Mouse (Mus musculus) frontal cortex, postnatal 36 days (tissue): ENCODE measurements around the gene Cry2.

Source experiments
- DNase-seq, 2 experiments: peaks; one replicate each; pipeline ENCODE4 v3.0.0; 2022; ENCODE audit warnings: low spot score in 2 of 2

Gene Cry2

DNA sequence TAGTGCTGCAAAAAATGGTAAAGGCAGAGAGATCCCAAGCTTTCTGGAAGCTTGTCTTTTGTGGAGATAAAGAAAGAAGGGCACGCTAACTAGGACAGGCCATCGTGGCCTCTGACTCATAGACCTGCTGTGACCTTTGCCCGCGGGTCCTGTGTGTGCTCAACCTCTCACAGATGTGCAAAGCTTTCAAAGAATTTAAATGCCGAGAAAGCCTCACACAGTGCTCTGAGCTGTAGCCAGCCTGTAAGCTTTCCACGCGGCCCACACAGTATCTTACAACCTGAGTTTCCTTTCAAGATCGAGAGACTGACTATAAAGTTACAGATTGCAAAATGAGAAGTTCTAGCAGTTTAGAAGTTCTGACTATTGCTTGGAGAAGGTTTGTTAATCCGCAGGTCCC is 12.0 kb upstream of the Cry2 start:
- no peak for DNase-seq

DNA sequence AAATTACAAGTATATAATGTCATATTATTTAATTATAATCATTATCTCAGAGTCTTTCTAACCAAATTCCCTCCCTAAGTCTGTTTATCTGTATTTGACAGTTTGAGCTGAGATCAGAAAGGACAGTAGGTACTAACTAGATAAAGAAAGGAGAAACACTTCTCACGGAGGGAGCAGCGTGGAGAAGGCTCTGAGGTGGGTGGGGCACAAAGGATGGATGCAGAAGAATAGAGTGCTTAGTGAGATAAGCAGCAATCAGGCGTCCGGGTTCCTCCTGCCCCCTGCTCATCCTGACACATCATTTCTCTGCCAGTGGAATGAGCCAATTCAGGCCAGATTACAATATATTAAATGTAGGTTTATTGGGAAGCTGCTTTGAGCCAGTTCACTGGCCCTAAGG is 10.5 kb upstream of the Cry2 start:
- no peak for DNase-seq

DNA sequence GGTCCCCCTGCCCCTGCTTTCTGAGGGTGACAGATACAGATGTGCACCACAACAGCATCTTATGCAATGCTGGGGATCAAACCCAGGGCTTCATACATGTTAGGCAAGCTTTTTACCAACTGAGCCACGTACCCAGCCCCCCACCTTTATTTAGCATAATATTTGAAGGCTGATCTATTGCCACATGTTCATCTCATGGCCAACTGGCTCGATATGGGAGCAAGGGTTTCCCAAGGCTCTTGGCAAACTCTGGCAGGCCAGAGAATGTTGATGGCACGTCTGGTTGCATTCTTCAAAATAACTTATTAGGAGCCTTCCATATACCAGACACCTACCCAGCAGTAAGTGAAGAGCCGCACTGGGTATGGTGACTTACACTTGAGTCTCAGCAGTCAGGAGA is 9.5 kb upstream of the Cry2 start:
- DNase-seq = no peak

DNA sequence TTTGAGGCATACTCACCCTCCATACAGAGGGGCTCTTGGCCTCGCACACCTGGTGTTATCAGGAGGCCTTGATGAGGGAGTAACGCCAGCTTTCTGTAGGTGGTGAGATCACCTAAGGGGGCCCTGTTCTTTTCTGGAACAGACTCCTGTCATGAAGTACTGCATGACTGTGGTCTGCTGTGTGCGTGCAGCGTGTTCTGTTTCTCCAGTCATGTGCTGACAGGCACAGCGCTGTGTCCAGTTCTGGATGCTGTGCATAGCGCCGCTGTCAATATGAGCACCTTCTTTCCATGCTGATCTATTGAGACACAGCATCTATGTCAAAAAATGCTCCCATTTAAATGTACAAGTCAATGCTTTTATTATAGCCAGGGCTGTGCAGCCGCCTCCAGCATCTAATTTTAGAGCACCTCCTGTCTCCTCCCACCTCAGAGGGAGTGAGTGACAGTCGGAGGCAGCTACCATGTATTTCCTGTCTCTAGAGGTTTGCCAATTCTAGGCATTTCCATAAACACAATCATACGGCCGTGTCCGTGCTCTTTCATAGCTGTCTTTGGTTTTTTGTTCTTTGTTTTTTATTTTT is 8.7 kb upstream of the Cry2 start:
- peak in 1 of 2 experiments; percentile 85 for DNase-seq

DNA sequence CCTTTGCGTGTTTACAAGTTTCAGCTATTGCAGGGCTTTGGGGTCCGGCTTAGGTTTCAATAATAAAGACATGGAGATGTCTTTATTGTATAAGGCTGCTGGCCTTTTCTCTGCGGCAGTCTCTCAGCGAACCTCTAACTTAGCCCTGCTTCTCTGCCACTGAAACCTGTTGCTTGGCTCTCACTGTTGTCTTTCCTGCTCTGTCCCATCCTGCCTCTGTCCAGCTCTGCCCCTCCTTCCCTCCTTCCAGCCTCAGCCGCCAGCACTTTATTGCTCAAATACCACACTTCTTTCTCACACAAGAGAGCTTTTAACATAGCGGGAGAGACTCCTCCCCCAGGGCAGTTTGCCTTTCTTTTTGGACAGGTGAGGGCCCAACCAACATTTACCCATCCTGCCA is 6.6 kb upstream of the Cry2 start:
- no peak for DNase-seq

DNA sequence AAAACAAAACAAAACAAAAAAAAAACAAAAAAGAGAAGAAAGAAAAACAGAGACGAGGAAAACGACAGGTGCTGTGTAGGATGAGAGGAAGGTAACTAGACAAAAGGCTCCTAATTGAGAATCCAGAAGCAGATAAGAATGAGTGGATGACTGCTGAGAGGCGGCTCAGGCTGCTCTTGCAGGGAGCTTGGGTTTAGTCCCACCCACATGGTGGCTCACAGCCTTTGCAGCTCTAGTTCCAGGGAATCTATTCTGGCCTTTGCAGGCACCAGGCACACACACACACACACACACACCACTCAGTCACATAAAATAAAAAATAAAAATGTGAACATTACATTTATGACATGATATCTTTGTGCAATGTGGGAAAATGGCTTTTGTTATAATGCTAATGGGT is 4.7 kb upstream of the Cry2 start:
- DNase-seq = no peak

DNA sequence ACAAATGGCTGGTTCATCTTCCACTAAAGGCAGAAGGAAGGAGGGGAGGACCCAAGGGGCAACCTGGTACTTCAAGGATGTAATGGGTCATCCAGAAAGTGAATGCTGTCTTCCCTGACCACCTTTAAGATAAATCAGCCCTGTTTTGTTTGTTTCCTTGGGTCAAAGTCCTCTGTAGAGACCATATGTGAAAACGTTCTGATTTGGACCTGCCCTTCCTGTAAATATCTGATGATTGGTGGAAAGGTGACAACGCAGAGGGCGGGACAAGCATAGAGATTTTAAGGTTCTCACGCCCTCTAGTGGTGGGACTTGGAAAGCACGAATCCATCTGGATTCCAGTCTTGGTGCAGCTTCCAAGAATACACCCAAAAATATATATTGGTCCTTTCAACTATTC is 4.0 kb upstream of the Cry2 start:
- peak; percentile 79 to 92 for DNase-seq

DNA sequence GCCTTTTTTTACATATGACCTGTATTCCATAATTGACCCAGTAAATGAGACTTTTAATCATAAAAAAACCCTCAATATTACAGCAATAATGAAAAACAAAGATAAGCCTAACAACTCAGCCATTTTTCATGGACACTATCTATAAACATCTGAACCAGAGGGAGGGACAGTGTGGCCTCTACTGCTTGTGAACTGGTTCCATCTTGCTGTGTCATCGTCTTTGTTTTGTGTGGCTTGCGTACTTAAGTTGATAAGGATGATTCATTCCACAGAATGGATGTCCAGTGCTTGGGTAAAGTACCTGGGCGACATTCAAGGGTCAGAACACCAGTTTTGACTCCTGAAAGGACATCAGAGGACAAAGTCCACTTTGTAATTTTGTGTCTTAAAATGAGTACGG is 3.5 kb upstream of the Cry2 start:
- DNase-seq = no peak

DNA sequence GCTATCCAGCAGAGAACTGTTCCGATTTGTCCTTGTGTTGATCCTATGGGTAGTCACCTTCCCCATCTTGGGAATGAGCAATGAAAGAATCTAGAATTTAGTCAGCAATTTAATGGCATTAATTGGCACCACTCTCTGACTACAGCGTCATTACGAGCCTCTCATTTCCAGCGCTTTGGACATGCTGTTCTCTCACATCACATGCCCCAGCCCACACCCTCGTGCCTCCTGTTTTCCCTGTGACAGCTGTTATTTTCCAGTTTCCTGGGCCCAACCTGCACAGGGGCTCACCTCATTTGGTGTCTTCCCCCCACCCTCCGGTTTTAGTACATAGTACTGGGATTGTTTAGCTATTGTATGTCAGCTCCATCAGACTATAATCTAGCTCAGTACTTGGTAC is 1.2 kb upstream of the Cry2 start:
- no peak for DNase-seq

DNA sequence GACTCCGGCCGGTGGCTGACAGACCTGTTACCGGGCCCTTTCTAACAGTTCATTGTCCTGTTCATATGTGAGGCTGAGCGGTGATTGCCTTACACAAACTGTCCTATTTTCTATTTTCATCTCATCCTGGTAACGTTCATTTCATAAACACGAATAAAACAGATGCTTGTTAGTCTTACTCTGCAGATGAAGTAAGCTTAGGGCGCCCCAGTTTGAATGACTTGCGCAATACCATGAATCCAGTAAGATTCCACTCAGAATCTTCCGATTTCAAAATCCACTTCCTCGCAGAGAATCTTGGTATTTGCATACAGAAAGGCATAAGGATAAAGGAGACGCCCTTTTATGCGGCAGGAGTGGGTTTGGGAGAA is 517 bp upstream of the Cry2 start:
- DNase-seq = no peak

DNA sequence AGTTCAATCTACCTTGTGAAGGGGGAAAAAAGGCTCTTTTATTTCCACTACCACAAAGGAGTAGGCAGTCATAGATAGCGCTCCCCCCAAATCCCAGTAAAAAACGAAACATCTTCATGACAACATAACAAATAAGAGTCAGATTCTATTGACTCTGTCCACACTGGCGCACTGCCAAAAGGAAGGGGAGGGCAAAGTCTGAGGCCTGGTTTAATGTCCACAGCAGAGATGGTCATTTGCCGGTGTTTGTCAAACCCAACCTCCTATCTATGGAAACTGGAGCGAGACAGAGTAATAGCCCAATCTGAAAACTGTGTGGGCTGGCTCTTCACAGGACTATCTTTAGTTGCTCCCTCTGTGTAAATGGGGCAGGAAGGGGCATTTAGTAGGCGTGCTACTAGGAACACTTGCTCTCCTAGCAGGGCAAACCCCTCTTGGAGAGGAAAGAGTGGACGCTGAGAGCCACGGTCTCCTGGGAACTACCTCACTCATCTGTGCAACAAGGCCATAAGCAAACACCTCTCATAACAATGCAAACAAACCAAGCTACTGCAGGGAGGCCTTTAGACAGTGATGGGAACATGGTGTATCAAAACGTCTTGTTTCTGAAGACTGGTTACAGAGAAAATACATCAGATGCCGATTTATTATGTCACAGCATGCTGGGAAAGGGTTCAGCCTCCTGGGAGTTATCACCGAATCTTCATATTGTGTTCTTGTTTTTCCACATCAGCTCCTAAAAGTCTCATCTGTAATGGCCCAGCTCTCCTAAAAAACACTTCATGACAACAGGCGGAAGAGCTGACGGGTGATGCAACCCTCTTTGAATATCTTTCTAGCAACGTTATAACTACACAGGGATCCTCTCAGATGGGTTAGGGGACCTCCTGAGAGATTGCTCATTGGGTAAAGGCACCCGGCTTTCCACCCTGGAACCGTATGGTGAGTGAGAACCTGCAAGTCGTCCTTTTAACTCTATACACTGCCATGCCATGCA is 1.2 kb downstream of the Cry2 start:
- DNase-seq = no peak

DNA sequence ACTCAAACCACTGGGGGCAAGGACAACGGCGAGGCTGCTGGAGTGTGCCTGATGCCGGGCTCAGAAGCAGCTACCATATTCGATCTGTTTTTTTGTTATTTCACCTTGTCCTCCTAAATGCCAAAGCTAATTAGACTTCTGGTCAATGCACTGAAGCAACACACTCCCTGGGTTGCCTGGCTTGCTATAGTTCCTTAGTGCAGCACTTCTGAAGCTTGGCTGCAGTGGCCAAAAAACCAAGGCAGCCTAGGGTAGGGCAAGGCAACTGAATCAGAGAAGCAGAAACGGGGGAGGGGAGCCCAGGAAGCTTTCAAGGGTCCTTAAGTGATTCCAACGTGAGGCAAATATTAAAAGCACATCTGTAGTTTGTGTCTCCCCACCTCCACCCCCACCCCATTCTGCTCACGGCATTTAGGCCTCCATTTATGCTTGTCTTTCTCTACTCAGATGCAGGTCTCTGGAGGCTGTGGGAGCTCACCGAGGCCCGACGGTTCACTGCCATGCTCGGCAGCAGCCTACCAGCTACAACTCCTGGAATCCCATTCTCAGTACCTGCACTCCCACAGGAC is 2.1 kb downstream of the Cry2 start:
- DNase-seq = no peak

DNA sequence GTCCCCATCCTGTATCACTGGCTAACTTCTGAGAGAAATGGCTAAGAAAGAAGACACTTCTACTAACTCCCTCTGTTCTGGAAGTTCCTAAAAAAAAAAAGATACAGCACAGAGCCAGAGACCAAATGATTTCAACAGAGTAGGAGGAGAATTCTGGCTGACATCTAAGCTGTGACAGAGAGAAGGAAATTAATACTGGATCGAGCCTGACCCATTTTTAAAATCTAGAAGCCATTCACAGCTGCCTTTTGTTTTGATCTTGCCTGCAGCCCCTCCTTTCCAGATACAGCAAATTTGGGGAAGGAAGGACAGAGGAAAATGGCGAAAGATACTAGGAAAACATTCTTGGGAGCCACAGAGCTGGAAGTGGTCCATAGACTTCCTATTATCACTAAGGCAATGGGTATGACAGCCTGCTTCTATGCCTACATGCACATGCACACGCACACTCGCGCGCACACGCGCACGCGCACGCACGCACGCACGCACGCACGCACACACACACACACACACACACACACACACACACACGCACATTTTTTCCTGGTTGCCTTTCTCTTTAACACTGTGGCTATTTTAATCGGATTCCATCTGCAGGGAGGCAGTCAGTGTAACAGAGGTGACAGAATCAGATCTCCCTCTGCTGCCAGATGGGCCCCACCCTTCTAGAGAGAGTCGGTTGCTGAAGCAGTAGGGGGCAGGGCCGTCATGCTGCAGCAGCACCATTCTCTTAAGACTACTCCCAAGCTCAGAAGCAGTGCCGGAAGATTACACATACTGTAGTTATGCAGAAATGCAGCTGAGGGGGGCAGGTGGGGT is 2.9 kb downstream of the Cry2 start:
- peak; percentile 65 to 81 for DNase-seq

DNA sequence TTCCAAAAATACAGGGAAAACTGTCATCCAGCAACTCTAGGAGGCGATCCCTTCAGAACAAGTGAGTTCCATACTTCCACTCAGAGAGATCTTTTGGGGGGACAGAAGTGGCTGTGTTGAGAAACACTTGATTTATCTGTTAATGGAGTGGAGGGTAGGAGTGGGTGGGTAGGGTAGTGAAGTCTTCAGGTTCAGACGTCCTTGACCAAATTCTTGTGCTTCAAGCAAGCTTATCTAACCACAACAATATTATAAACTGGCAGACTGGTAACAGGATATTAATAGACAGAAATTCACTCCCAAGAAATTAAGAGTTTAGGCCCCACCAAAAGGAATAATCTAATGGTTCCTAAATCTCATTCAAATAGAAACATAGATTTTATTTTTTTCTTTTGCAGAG is 3.8 kb downstream of the Cry2 start:
- DNase-seq = no peak

DNA sequence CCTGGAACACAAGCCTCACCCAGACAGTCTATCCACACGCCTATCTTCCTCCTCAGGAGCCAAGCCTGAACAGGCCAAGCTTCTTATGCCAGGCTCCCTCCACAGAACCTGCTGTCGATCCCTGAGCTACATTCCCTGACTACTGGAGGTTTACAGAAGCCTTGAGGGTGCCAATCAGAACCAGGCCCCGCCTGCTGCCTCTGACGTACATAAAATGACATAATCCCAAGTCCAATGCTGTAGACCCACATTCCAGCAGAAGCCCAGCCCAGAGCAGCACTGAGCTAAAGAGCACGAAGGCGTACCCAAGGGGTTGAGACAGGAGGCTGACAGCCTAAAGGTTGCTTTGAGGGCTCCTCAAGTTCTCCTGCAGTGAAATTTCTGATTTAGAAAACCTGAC is 6.0 kb downstream of the Cry2 start:
- peak; percentile 82 to 92 for DNase-seq

DNA sequence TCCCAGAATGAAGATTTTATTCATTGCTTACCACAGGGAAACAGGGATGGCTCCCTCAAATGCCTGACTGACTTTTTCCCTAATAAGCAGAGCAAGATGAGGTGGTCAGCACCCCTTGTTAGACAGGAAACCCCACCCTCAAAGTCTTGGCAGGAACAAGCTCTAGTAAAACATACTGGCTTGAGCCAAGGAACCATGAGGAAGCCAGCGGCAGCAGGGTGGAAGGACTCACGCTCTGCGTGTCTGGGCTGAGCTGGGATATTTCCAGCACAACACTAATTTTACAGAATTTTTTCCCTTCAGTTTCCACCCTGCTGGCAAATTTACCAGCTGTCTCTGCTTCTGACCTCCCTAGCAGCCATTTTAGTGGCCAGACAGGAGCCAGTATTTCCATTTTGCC is 7.4 kb downstream of the Cry2 start:
- no peak for DNase-seq

DNA sequence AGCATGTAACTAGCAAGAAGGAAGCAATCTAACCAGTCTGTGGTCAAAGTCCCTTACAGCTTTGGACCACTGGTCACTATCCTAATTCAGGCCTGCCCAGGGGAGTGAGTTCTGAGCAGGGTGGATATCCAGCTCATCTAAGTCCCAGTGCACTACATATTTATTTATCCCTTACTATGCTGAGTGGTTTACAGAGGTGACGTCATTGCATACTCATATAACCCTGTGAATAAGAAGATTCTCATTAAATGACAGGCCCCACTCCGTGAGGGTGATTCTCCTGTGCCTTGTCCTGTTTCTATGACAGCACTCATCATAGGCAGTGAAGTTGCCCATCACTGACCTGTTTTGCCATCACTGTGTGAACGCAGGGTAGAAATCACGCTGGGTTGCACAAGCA is 8.5 kb downstream of the Cry2 start:
- no peak for DNase-seq

DNA sequence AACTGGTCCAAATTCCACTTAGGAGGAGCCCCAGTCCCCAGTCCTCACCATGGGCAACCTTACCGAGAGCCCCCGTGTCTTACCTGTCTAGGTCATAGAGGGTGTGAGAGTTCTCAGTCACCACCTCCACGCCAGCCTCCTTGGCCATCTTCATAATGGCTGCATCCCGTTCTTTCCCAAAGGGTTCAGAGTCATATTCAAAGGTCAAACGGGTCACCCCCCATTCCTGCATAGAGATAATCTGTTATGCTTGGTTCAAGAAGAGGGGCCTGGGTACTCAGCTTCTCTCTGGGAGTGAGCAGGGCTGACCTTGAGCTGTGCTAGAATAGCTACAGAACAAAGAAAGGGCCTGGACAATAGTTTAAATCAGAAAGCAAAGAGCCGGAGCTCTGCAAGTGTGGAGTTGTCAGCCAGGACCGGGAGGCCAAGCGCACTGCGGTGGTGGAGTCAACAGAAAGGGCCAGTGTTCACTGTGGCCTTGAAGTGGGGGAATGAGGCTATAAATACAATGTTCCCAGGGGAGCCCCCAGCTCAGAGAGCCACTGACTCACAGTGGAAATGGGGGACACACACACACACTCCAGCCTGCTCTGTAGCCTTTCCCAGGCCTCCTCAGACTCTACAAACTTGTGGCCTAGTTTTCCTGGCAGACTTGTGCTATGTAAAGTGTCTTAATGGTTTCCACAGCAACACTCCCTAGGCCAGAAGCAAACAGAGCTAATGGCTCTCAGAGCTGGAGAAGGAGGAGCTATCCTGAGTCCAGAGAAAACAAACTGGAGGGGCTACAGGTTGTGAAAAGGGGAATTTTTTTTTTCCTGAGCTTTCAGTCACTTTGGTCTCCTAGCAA is 9.2 kb downstream of the Cry2 start:
- DNase-seq = no peak

DNA sequence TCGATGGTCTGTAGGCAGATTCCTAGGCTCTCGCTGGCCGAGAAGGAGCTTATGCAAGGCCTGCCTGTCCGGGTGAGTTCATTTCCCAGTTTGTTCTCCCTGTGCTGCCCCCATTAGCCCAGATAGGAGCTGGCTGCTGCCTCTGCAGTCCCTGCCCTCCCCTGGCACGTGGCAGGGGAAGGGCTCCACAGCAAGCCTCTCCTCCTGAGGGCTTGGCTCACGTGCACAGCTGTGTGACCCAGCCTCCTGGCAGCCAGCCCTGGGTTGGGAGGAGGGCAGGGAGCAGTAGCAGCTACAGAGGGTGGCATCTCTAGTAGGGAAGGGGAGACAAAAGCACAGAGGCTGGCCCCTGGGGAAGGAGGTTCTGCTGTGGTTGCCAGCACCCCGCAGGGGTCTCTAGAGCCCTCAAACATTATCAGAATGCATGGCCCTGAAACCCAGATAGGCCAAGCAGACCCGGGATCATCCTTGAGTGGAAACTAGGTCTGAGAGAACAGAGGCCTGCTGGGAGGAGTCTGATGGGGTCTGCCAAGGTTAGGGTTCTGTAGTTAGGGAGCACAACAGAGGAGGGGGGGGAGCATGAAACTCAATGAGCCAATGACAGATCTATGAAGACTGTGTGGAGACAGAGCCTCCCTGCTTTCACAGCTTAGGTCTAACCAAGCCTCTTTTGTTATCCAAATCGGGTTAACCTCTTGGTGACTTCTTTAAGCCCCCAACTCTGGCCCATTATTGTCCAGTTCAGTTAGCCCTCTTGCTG is 10.0 kb downstream of the Cry2 start:
- DNase-seq = peak; percentile 80 to 90

DNA sequence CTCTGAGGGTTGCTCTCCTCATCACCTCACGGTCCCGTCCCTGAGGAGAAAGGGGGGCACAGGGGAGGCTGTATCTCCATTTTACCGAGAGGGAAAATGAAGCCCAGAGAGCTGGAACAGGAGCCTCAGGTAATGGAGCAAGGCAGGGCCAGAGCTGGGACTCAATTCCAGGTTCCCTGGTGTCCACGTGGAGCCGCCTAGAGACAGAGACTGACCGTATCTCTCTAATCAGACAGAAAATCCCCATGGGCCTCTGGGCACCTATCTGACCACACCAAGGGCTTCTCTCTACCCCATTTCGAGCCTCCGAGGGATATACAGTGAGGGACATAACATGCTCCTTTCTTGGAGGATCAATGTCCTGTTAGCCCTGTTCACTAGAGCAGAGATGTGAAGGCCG is 10.7 kb downstream of the Cry2 start:
- no peak for DNase-seq
